Mouse (Mus musculus) layer of hippocampus, adult 8-10 months (tissue): ENCODE data around the gene Herpud2. TPM values are rescaled to one million over a fixed set of nuclear protein-coding genes. Genes with fewer than 3 reads are reported as not detected.

Source experiments
- DNase-seq, 2 experiments: peaks; one replicate each; pipeline ENCODE4 v3.0.0; 2022; ENCODE audit warnings: low spot score in 2 of 2
- total RNA-seq, 4 experiments: library from RNA; stranded (reverse); gene quantifications; 2 replicates each; pipeline ENCODE4 v1.2.4; 2022

Gene Herpud2
- 10 to 100 TPM; 44.2 to 50.5 (median 46.9) TPM for total RNA-seq

DNA sequence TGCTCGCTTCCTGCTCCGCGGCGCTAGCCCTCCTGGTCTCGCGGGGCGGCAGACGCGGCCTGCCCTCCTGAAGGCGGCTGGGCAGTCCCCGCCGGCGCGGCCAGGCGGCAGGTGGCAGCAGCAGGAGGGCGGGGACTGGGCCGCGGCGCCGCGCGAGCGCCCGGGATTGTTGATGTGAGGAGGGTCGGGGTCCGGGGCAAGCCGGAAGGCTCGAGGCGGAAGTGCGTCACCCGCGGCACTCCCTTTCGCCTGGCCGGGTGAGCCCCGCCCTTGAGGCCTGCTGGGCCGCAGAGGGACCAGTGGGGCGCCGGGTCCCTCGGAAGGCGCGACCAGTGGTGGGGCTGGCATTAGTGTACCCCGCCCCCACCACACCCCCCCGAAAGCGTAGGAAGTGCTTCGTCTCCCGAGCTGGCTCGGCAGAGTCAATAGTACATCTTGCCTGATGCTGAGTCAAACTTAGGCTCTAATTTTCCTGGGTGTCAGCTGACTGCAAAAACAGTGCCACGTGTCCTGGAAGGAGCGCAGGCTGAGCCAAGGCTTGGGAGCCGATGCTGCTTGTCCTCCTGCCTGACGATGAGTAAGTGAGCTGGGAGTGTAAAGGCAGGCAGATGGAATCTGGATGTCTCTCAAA lies at the start of gene Herpud2:
Gene Herpud2, minus strand, starts transcription at position 210 of the 631 bp plus-strand sequence.
- peak; percentile 88 to 89 for DNase-seq

DNA sequence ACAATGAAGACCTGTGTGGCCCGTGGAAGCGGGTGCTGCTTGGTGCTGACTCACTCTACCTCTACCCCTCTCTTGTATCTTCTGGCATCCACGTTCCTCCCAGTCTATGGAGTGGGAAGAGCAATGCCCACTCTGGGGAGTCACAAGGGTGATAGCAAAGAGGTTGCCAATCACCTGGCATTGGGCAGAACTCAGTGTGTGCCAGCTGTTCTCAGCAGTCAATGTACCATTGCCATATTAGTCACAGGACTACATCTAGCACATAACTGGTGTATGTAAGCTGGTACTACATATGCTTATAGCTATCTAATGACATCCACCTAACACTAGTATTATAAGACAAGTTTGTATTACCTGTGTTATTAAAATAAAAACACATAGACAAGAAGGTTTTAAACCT lies 49.4 kb upstream of the Herpud2 start:
- no peak for DNase-seq

DNA sequence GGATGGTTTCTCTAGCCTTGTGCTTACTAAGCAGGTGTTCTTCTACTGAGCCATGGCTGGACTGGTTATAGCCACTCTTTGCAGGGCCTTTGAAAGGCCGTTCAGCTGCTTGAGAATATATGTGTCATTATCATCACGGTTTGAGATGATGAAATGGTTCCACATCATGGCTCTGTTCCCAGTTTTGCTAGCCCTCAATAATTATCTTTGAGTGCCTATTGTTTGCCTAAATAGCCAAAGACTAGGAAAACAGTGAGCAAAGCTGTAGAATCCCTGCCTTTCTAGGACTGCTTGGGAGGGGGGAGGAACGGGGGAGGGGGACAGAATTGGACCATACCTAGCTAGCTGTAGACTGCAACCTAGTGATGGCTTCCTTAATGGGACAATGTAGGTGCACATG lies 48.5 kb upstream of the Herpud2 start:
- no peak for DNase-seq

GRCm38 (mm10) chr9:25196746-25197145 lies 45.1 kb upstream of the Herpud2 start:
- no peak for DNase-seq

DNA sequence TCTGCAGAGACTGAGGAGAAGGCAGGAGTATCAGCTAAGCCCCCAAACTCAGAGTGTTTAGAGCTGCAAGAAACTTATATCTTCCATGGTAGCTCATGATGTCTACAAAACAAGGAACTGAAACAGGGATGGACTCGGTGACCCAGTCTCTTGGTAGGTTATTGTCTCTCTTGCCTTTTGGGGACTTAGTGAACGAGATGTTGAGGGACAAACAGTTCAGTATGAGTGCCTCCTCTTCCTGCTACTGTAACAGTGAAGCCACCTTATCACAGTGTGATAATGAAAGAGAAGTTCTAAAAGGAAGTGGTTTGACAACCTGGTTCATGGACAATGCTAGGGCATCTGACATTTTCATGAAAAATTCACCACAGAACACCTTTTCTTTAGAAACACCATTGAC lies 40.0 kb upstream of the Herpud2 start:
- DNase-seq: no peak

- DNase-seq: no peak
Measured at GRCm38 (mm10) chr9:25186501-25186900, 34.9 kb upstream of the Herpud2 start.

DNA sequence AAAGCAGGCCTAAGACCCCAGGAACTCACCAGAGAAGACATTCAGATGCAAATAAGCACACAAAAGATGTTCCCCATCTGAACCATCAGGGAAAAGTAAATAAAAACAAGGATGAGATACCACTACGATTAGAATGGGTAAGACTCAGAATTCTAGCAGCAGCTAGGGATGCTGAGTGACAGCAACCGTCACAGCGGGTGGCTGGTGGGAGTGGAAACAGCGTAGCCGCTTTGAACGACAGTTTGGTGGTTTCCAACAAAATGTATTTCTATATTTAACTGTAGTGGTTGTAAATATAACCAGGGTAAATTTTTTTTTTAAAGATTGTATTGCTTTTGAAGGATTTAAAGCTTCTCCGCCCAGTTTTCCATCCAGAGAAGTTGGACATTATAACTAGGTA lies 34.2 kb upstream of the Herpud2 start:
- no peak for DNase-seq

DNA sequence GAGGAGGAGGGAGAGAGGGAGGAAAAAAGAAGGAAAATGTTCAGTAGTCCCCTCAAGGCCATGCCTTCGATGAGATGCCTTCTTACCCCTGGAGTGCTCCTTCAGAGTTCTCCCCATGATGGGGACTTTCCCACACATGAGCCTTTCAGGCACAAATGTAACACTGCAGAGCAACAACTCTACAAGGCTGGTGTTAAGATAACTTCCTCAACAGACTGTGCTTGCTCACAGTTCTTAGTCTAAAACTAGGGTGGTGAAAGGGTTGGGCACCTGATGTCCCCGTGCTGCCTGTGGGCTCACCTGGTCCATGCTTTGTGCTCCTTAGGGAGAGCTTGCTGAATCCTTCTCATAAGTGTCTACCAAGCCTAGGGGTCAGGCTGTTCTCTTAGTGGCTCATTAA lies 33.0 kb upstream of the Herpud2 start:
- DNase-seq: no peak

GRCm38 (mm10) chr9:25178066-25178465 lies 26.4 kb upstream of the Herpud2 start:
- DNase-seq: no peak

- no peak for DNase-seq
Measured at GRCm38 (mm10) chr9:25177201-25177600, 25.6 kb upstream of the Herpud2 start.

DNA sequence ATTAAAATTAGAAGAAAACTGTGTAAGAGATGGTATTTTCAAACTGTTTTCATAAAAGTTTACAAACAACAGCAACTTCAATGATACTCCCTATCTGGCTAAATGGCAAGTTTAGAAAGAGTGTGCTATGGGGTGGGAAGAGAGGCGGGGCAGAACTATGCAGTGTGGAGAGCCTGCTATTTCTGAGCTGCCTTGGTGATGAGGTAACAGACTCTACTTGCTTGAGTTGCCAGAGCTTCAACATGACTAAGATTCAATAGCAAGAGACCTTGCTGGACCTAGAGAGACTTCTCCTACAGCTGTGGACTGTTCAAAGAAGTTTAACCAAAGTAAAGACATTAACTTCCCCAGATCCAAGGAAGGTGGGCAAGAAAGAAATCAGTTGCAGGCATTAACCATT lies 24.9 kb upstream of the Herpud2 start:
- DNase-seq: no peak

GRCm38 (mm10) chr9:25175978-25176377 lies 24.4 kb upstream of the Herpud2 start:
- no peak for DNase-seq

- DNase-seq: peak; percentile 86 to 88
Measured at GRCm38 (mm10) chr9:25175039-25175442, 23.4 kb upstream of the Herpud2 start.

DNA sequence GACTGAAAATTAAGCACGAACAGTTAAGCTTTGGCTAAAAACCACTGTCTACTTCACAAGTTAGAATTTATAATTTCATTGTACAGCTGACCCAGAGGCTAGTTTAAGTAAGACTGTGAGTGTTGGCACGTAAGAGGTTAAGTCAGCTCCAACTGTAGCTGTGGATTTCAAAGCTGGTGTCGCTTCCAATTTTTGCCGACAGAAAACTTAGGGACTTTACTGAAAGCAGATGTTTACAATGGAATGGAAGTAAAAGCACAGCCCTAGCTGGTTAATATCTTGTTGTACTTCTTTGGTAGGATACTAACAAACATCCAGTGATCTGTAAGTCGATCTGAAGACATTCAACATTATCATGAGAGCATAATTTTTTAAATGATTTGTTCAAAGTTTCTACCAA lies 23.0 kb upstream of the Herpud2 start:
- DNase-seq: no peak

DNA sequence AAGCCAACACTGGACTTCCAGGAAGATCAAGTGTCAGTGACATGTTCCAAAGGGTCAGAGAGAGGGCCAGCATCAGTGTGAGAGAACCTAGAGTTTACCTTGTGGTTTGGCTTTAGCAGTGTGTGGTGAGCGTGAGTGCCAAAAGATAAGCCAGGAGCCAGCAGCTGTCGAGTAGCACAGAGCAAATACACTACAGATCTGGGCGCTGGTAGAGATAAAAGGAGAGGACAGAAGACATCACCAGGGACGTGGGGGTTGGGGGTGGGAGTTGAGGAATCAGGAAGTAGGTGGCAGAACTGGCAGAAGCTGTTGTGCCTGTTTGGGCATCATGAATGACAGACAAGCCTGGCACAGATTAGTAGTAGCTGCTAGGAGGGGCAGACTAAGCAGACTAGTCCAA lies 21.6 kb upstream of the Herpud2 start:
- DNase-seq: peak in 1 of 2 experiments; percentile 31

DNA sequence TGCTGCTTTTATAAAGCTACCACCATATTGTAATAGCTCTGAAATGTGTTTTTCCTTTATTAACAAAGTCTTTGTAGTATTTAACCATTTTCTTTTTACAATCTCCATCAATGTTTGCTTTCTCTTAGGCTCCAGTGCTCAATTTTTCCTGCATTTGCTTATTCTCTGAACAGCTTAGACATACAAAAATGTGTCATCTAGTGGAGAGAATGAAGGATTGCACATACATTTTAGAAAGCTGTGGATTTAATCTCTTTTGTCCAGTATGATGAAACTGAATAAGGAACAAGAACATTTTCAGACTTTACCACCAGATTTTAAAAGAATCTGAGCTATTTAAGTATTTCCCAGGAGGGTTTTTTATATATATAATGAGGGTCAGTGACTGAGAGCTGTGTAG lies 18.0 kb upstream of the Herpud2 start:
- no peak for DNase-seq

- peak; percentile 66 to 84 for DNase-seq
Measured at GRCm38 (mm10) chr9:25167458-25168084, 16.0 kb upstream of the Herpud2 start.

GRCm38 (mm10) chr9:25158218-25158617 lies 6.6 kb upstream of the Herpud2 start:
- DNase-seq: no peak

DNA sequence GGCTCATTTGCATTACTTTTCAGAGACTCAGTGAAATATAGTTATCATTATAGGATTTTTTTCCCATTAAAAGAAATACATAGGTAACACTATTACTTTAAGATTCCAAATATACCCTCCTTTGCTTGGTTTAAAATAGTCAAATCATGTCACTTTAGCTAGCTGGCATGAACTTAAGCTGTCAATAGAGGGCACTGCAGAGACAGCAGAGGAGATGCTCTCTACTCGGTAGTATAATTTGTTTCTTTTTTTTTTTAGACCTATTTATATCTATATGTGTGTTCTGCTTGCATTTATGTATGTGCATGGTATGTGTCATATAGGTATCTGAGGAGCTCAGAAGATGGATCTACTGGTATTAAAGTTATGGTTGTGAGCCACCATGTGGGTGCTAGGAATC lies 4.8 kb upstream of the Herpud2 start:
- no peak for DNase-seq

GRCm38 (mm10) chr9:25153066-25153465 lies 1.4 kb upstream of the Herpud2 start:
- no peak for DNase-seq

DNA sequence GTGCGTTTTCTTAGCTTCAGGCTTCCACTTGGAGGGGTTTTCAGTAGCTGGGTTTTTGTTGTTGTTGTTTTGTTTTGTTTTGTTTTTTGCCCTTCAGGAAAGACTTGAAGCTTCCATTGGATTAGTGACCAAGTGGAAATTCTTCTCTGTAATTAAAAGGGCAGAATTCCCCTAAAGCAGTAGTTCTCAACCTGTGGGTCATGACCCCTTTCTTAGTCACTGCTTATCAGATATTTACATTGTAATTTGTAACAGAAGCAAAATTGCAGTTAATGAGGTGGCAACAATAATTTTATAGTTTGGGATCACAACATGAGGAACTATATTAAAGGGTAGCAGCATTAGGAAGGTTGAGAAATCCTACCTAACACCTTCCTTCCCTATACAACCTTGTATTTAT lies 837 bp upstream of the Herpud2 start:
- no peak for DNase-seq

DNA sequence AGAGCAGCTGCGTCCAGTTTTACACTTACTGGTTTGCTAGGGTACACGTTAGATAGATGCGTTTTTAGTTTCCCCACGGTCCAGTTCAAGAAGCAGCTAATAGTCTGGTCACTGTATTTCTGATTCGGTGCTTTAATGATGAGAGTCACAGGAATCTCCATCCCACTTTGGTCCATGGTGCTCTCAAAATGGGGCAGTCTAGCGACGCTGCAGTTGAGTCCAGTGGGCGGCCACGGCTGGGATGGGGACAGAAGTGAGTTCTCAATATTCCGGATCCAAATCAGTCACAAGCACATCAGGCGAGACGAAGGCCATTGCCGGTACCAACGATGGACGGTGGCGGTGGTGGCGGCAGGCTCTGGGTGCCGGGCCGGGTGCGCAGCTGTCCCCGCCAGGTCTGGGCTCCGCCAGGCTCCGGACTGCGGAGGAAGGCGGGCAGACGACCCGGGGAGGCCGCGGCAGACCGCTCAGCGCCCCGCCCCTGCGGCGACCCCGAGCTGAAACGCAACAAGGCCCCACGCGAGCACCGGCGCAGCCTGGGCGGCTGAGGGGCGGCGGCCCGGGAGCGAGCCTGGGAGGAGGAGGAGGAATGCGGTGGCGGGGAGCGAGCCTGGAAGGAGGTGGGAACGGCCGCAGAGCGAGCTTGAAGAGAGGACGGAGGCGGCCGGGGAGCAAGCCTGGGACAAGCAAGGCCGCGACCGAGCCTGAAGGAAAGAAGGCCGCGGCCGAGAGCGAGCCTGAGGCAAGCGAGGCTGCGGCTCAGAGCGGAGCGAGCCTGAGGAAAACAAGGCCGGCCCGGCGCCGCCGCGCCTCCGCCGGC lies 619 bp downstream of the Herpud2 start:
- DNase-seq: peak; percentile 29 to 46

GRCm38 (mm10) chr9:25148767-25149166 lies 2.9 kb downstream of the Herpud2 start:
- no peak for DNase-seq
